Mouse (Mus musculus) heart, embryonic 10.5 days (tissue): ENCODE data around the gene Dmgdh. TPM values are rescaled to one million over a fixed set of nuclear protein-coding genes. Genes with fewer than 3 reads are reported as not detected.
A peak's percentile ranks its signal among the peaks of the same experiment; 100 is the strongest.

Source experiments
- DNase-seq: peaks from one replicate; pipeline ENCODE4 v3.0.0-alpha.2; 2017; ENCODE audit warnings: low spot score
- H3K27ac ChIP-seq: fragments of 300-500 bp; sonication (generic); 2 replicates; pipeline ENCODE4 v1.5.1; 2016; ENCODE audit warnings: mild to moderate bottlenecking
- H3K27me3 ChIP-seq: fragments of 300-500 bp; sonication (generic); 2 replicates; pipeline ENCODE4 v1.6.1; 2016; ENCODE audit warnings: mild to moderate bottlenecking; ENCODE audit not compliant: poor library complexity, insufficient read depth, severe bottlenecking
- H3K36me3 ChIP-seq: fragments of 300-500 bp; sonication (generic); 2 replicates; pipeline ENCODE4 v1.6.1; 2016; ENCODE audit warnings: mild to moderate bottlenecking, moderate library complexity
- H3K4me1 ChIP-seq: fragments of 300-500 bp; sonication (generic); 2 replicates; pipeline ENCODE4 v1.6.1; 2016; ENCODE audit warnings: mild to moderate bottlenecking
- H3K4me3 ChIP-seq: fragments of 300-500 bp; sonication (generic); 2 replicates; pipeline ENCODE4 v1.5.1; 2016; ENCODE audit warnings: mild to moderate bottlenecking, moderate library complexity
- H3K9me3 ChIP-seq: fragments of 300-500 bp; sonication (generic); 2 replicates; pipeline ENCODE4 v1.6.1; 2016; ENCODE audit warnings: mild to moderate bottlenecking, moderate library complexity
- WGBS: fragments of 180-500 bp; shearing (Covaris S2); methylation state at CpG from one replicate; pipeline ENCODE4 v1.1.7; 2016; 5-methylcytosine and 5-hydroxymethylcytosine counted together
- polyA plus RNA-seq: library from polyadenylated mRNA; unstranded; fragments of >200 nt; fragmentation: Nextera tagmentation; extraction: Ambion mirVana; gene quantifications from 2 replicates; pipeline ENCODE4 v1.2.1, GENCODE M21; 2016

Gene Dmgdh
- 0.30 and 1.1 TPM in 2 replicates for polyA plus RNA-seq

- Histone ChIP-seq H3K4me1 (peaks cover 14% of the 10 kb centered on the region), H3K36me3 (no peaks in the 10 kb centered on the region), H3K9me3 (no peaks in the 10 kb centered on the region), H3K27me3 (peaks cover 20% of the 10 kb centered on the region), H3K27ac (peak within 1 kb of the TSS; percentile 67), H3K4me3 (peak within 1 kb of the TSS; percentile 55)
- no peak for DNase-seq
- 4% methylated on average over 30 of the region's 31 CpGs for WGBS
Measured at GRCm38 (mm10) chr13:93674131-93674561, at the start of gene Dmgdh, which contains the start of gene Bhmt2. Gene Dmgdh (plus strand): TSS chr13:93674433. Gene Bhmt2 (minus strand): TSS chr13:93674302.

GRCm38 (mm10) chr13:93628861-93629260, 45.4 kb upstream of the Dmgdh start:
- Histone ChIP-seq H3K4me1 (no peaks in the 10 kb centered on the region), H3K27ac (no peak overlapping the region), H3K36me3 (no peaks in the 10 kb centered on the region), H3K9me3 (no peaks in the 10 kb centered on the region), H3K4me3 (no peak overlapping the region), H3K27me3 (no peaks in the 10 kb centered on the region)
- 46% methylated on average over 6 of the region's 6 CpGs for WGBS
- no peak for DNase-seq

GRCm38 (mm10) chr13:93630941-93631705, 43.1 kb upstream of the Dmgdh start:
- Histone ChIP-seq H3K4me1 (no peaks in the 10 kb centered on the region), H3K4me3 (no peak overlapping the region), H3K36me3 (no peaks in the 10 kb centered on the region), H3K27ac (no peak overlapping the region), H3K27me3 (no peaks in the 10 kb centered on the region), H3K9me3 (no peaks in the 10 kb centered on the region)
- WGBS, result 79% methylated on average over 10 of the region's 10 CpGs
- DNase-seq, result no peak

- no peak overlapping the region for H3K4me3 ChIP-seq
- H3K27ac ChIP-seq, result no peak overlapping the region
- no peaks in the 10 kb centered on the region for H3K36me3 ChIP-seq
- no peaks in the 10 kb centered on the region for H3K27me3 ChIP-seq
- H3K4me1 ChIP-seq, result peaks cover 6% of the 10 kb centered on the region
- DNase-seq, result no peak
- 83% methylated on average over 5 of the region's 5 CpGs for WGBS
- H3K9me3 ChIP-seq, result no peaks in the 10 kb centered on the region
Measured at GRCm38 (mm10) chr13:93632927-93633326, 41.3 kb upstream of the Dmgdh start.

- no peak overlapping the region for H3K27ac ChIP-seq
- H3K4me1 ChIP-seq, result peaks cover 6% of the 10 kb centered on the region
- WGBS, result 73% methylated on average over 1 of the region's 1 CpGs
- DNase-seq, result no peak
- H3K27me3 ChIP-seq, result no peaks in the 10 kb centered on the region
- H3K4me3 ChIP-seq, result no peak overlapping the region
- no peaks in the 10 kb centered on the region for H3K9me3 ChIP-seq
- H3K36me3 ChIP-seq, result no peaks in the 10 kb centered on the region
Measured at GRCm38 (mm10) chr13:93636561-93636960, 37.7 kb upstream of the Dmgdh start.

GRCm38 (mm10) chr13:93637282-93638245, 36.7 kb upstream of the Dmgdh start, which contains the start of gene Bhmt:
Gene Bhmt (minus strand): TSS chr13:93637961.
- Histone ChIP-seq H3K4me3 (no peak within 1 kb of the TSS), H3K9me3 (no peaks in the 10 kb centered on the region), H3K27ac (0 out of 2 replicates have a peak within 1 kb of the TSS, but pooled peaks have one; percentile 7), H3K27me3 (no peaks in the 10 kb centered on the region), H3K4me1 (peaks cover 6% of the 10 kb centered on the region), H3K36me3 (no peaks in the 10 kb centered on the region)
- no peak for DNase-seq
- WGBS, result 63% methylated on average over 19 of the region's 19 CpGs

- H3K4me3 ChIP-seq, result no peak overlapping the region
- no peaks in the 10 kb centered on the region for H3K9me3 ChIP-seq
- no peaks in the 10 kb centered on the region for H3K36me3 ChIP-seq
- WGBS, result 64% methylated on average over 4 of the region's 4 CpGs
- DNase-seq, result no peak
- H3K27me3 ChIP-seq, result no peaks in the 10 kb centered on the region
- H3K4me1 ChIP-seq, result peaks cover 6% of the 10 kb centered on the region
- H3K27ac ChIP-seq, result no peak overlapping the region
Measured at GRCm38 (mm10) chr13:93639636-93640035, 34.6 kb upstream of the Dmgdh start.

- Histone ChIP-seq H3K4me1 (no peaks in the 10 kb centered on the region), H3K27ac (no peak overlapping the region), H3K4me3 (no peak overlapping the region), H3K9me3 (no peaks in the 10 kb centered on the region), H3K27me3 (no peaks in the 10 kb centered on the region), H3K36me3 (no peaks in the 10 kb centered on the region)
- no peak for DNase-seq
- 61% methylated on average over 7 of the region's 7 CpGs for WGBS
Measured at GRCm38 (mm10) chr13:93648387-93649130, 25.7 kb upstream of the Dmgdh start.

GRCm38 (mm10) chr13:93653382-93653781, 20.9 kb upstream of the Dmgdh start:
- Histone ChIP-seq H3K27me3 (no peaks in the 10 kb centered on the region), H3K27ac (no peak overlapping the region), H3K36me3 (no peaks in the 10 kb centered on the region), H3K4me1 (peaks cover 7% of the 10 kb centered on the region; the same call in 1 of the 2 replicates), H3K9me3 (no peaks in the 10 kb centered on the region), H3K4me3 (no peak overlapping the region)
- DNase-seq, result no peak
- WGBS, result 67% methylated on average over 6 of the region's 6 CpGs

- DNase-seq, result no peak
- Histone ChIP-seq H3K27me3 (no peaks in the 10 kb centered on the region), H3K9me3 (no peaks in the 10 kb centered on the region), H3K4me1 (peaks cover 10% of the 10 kb centered on the region; the same call in 1 of the 2 replicates), H3K4me3 (no peak overlapping the region), H3K36me3 (no peaks in the 10 kb centered on the region), H3K27ac (no peak overlapping the region)
- WGBS, result 73% methylated on average over 5 of the region's 5 CpGs
Measured at GRCm38 (mm10) chr13:93657941-93658340, 16.3 kb upstream of the Dmgdh start.

GRCm38 (mm10) chr13:93667586-93667985, 6.6 kb upstream of the Dmgdh start:
- Histone ChIP-seq H3K9me3 (no peaks in the 10 kb centered on the region), H3K4me1 (no peaks in the 10 kb centered on the region), H3K27me3 (peaks cover 5% of the 10 kb centered on the region; the same call in 1 of the 2 replicates), H3K36me3 (no peaks in the 10 kb centered on the region), H3K4me3 (no peak overlapping the region), H3K27ac (no peak overlapping the region)
- 73% methylated on average over 4 of the region's 4 CpGs for WGBS
- DNase-seq, result no peak

GRCm38 (mm10) chr13:93672371-93672770, 1.9 kb upstream of the Dmgdh start:
- H3K36me3 ChIP-seq, result no peaks in the 10 kb centered on the region

More at GRCm38 (mm10) chr13:93672371-93672770, 1.9 kb upstream of the Dmgdh start:
- DNase-seq, result no peak
- Histone ChIP-seq H3K27me3 (peaks cover 20% of the 10 kb centered on the region), H3K4me3 (no peak overlapping the region), H3K9me3 (no peaks in the 10 kb centered on the region), H3K27ac (no peak overlapping the region), H3K4me1 (peaks cover 14% of the 10 kb centered on the region)
- WGBS, result 89% methylated on average over 4 of the region's 4 CpGs
